Mouse (Mus musculus): ENCODE data around the gene Pde1b.

Gene Pde1b

GRCm38 (mm10) chr15:103549475-103549874 lies 46.6 kb downstream of the Pde1b start:
- no peak for DNase-seq (ENCODE audit: extremely low spot score)

DNA sequence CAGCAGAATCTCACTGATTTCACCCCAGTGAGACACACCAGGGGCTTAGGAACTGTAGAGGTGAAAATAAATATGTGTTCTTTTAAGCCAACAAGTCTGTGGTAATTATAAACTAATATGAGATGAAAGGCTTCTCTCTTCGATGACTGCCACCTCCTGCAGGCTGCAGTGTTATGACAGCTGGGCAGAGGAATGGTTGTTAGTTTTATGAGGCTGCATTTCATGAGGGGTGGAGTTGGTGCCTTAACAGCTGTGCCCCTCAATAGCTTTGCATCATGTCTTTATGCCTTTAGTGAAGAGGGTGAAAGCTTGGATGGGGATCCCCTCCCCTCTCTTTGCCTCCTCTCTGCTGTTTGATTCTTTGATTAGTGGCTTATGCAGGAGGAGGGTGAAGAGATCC lies 48.2 kb downstream of the Pde1b start:
- no peak for DNase-seq (ENCODE audit: extremely low spot score)

GRCm38 (mm10) chr15:103552096-103552690 lies 49.4 kb downstream of the Pde1b start:
- peak; percentile 55 for DNase-seq (ENCODE audit: extremely low spot score)

DNA sequence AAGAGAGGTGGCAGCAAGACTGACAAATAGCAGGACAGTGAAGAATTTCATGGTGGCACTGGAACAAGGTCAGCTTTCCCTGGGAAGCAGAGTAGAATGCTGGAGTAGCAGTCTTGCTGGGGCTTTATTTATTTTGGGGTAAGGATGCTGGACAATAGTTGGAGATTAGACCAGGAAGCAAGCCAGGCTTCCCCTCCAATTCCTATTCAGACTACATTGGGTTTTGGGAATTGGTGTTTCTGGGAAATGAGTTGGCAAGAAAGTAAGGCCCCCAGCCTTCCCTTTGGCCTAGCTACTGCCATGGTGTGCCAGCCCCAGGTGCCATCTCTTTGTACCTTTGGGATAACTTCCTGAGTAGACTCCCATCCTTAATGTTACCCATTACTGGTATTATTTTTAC lies 62.1 kb downstream of the Pde1b start, which contains the start of gene Glycam1:
Gene Glycam1 (minus strand): TSS at position 101 of the 400 bp plus-strand sequence.
- no peak for DNase-seq (ENCODE audit: extremely low spot score)

Data from embryo, embryonic 9.5 days (tissue).